Mouse (Mus musculus): Measurements from ENCODE around the gene Plekha6.

The Plekha6 gene

GRCm38 (mm10) chr1:133247189-133247588, 83.2 kb downstream of the Plekha6 start:
- DNase-seq: no peak

DNA sequence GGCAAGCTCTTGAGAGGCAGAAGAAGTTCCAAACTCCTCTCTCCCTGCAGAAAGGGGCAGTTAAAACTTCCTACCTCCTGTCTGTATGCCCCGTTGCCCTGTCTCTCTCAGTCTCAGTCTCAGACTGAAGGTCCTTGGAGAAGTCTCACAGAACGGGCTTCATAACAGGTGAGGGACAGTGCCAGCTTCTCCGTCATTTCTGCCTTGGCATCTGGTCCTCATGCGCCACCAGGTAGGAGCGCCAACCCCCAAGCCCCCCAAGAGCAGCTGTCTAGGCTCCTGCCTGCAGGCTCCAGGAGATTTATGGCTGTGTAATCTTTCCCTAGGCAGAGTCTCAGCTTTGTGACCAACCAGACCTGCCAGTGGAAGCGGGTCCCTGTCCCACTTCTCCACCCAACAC, 86.8 kb downstream of the Plekha6 start:
- no peak for DNase-seq

- peak; percentile 86 for DNase-seq
Measured at GRCm38 (mm10) chr1:133251625-133252034, 87.6 kb downstream of the Plekha6 start.

DNA sequence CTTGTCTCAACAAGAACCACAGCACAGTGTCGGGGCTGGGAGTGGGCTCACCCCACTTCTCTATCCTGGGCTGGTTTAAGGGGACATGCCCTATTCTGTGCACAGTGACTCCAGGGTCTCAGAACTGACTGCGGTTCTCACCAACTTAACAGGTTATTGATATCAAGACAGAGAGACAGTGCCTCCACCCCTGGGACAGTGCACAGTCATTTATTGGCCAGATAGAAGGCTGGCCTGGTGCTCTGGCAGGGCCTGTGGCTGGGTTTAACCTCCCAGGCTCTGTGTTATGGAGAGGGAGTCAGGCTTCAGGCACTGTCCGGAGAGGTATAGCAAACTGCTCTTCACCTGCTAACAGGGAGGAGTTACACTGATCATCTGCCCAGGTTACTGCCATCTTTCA, 88.2 kb downstream of the Plekha6 start:
- no peak for DNase-seq

GRCm38 (mm10) chr1:133252801-133253531, 89.0 kb downstream of the Plekha6 start:
- no peak for DNase-seq

DNA sequence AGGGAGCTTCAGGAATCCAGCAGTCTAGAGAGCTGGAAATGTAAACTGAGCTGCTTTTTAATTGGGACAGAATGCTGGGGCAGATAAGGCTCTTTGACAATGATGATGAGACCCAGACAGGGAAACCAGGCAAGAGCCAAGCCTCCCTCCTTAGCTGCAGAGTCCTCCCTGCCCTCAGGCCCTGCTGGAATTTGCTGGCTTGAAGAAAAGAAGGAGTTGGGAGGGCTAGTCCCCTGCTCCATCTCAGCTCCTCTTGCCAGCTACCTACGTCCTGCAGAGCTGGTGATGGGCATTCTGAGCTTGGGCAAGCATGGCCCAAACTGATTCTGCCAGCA, 89.5 kb downstream of the Plekha6 start:
- DNase-seq: peak; percentile 50

DNA sequence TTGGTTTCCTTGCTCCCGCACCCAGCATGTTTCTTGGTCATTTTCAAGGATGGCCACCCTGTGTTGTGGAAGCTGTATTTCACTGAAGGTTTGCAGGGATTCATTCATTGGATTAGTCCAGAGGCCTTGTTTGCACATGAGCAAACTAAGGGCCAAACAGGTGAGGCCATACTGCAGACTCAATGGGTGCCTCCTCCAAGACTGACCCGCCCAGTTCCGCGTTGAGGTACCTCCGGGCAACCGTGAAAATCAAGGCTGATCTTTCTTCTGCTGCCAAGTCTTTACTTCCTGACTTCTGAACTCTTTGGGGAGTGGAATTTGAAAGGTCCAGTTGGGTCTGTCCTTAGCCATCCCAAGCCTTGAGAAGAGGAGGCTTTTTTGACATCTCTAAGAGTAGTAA, 90.2 kb downstream of the Plekha6 start:
- DNase-seq: no peak

DNA sequence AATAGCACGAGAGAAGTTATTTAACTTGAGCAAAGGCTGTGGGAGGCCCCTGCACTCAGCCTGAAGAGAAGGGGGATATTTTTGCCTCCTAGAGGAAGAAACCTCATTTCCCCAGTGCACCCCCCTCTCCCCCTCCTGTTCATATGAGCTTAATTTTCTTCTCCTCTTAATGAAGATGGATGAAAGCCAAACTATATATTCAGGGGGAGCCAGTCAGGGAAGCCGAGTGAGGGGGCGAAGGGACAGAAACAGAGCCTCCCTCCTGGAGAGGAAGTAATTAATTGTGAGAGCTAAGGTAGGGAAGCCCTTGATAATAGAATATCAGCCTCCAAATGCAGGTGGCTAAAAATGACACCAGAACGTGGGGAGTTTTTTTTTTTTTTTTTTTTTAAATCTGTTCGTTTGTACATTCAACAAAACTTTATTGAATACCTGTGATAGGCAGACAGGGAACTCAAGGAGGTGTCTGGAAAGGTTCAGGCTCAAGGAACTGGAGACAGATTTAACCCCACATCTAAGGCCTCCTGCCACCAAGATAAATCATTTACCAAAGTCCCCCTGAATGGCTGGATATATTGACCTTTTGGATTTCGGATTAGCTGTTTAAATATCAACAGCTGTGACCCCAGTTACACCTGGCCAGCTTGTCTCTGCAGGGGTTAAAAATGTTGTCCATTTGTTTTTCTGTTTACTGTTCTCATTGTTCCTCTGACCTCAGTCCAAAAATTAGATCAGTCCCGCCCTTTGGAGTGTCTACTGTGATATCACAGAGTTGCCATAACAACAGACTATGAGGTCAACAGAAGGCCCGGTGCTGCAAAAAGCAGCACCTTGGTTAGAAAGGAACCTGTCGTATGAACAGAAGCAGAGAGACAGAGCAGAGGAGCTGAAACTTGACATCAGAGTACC, 91.1 kb downstream of the Plekha6 start:
- peak; percentile 15 for DNase-seq

DNA sequence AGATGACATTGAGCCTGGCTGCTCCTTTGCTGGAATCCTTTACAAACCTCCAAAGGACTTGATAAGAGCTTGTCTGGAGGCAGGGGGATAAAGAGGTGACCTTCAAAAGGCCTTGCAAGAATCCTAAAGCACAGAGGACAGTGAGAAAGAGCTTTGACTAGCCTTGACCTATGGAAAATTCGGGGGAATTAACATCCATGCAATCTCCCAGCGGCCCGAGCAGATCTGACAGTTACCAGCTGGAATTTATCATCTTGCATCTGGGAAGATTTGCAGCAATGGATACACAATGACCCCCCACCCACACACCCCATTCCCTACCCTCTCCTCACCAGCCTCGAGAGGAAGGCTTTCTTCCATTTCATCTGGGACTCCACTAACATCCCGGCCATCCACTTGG, 91.8 kb downstream of the Plekha6 start:
- no peak for DNase-seq

- DNase-seq: no peak
Measured at GRCm38 (mm10) chr1:133256347-133256746, 92.3 kb downstream of the Plekha6 start.

DNA sequence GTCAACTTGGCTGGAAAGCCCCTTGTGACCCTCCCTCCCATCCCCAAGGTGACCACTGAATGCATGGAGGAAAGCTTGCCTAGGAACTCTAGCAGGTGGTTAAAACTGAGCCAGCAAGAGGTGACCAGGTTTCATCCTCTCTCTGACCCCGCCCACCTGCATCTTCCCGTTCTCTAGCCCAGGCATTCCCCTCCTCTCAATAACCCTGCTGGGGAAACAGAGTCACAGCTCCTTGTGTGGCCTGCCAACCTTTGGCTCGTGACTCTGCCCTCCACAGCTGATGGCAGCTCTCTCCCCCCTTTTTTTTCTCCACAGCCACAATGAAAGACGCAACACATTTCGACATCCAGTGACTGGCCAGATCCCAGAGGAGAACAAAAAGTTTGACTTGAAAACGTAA, 94.7 kb downstream of the Plekha6 start:
- DNase-seq: no peak

DNA sequence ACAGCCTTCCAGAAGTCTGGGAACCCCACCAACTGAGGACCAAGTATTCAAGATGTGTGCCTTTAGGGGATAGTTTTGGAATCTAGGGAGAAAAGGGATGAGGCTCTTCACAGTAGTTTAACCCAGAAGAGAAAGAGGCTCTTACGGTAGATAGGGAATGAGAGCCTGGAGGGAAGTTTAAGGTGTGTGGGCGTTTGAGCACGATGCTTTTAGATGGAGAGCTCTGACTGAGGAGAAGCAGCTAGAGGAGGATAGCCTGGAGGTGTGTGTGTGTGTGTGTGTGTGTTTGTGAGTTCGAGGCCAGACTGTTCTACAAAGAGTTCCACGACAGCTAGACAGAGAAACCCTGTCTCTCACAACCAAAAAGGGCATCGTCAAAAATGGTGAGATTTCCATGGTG, 98.6 kb downstream of the Plekha6 start:
- no peak for DNase-seq

DNA sequence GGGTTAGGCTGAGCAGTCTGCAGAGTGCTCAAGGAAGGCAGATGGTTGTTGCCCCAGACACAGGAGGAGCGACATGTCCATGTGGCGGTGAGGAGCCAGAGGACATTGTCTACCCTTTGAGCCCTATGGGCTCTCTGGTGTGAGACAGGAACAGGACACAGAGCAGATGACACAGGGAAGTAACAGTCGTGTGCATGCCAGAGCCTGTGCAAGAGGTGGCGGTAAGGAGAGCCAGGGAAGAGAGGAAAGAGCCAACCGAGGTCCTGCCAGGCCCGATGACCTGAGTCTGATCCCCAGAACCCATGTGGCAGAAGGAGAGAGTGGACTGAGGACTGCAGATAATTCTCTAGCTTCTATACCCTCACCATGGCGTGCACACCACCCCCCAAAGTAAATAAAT, 99.1 kb downstream of the Plekha6 start:
- DNase-seq: no peak

DNA sequence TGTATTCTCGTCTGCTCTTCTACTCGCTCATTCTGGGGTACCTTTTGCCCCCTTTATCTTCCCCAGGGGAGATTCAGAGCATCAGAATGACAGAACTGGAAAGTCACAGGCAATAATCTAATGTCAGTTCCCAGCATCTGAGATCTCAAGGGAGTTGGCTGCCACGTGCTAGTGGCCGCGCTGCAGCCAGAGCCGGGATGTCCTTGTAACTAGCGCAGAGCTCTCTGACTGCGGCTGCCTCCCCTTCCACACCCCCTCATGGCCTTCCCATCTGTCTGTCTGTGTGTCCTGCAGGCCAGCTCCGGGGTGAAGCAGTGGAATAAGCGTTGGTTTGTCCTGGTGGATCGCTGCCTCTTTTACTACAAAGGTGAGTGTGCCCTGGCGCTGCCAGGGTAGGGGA, 100.4 kb downstream of the Plekha6 start:
- DNase-seq: peak; percentile 53

DNA sequence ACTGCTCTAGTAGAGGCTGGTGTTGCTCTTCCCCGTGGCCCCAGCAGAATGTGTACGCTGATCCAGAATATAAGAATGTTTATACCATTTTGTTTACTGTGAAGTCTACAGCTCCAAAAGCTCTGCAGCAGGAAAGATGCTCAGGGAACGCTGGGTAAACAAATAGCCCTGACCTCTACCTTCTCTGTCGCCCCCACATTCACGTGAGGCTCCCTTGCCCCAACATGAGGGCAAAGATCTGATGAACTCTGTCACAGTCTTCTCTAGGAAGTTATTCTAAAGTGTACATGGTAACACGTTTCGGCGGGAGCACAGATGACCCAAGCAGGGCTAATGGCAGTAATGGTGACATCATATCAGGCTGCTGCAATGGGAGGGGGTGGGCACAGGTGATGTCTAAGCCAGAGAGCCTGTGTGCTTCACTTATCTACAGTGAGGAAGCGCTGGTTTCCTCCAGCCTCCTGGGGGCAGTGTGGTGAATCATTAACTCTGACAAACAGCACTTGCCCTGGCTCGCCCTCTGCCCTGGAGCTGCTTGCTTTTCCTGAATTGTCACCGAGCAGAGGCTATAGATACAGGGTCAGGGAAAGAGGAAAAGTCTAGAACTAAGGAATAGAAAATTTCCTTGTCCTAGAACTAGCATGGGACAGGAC, 101.2 kb downstream of the Plekha6 start:
- peak; percentile 76 for DNase-seq

- DNase-seq: no peak
Measured at GRCm38 (mm10) chr1:133267094-133267493, 103.1 kb downstream of the Plekha6 start.

- DNase-seq: no peak
Measured at GRCm38 (mm10) chr1:133267813-133268492, 103.9 kb downstream of the Plekha6 start.

DNA sequence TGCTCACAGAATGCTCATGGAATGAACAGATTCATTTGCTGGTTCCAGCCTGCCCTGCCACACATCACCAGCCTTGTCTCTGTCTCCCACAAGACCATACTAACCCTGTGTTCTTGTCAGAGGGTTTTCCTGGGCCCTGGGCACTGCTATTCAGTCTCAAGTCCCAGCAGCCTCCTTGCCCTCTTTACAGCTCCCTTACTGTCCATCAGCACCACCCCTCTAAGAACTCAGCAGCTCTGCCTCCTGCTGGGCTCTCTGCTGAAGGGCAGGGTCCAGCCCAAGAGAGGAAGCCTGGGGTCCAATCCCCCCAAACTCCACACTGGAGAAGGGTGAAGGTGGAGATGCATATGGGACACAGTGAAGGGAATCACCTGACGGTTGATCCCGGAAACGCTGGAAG, 104.5 kb downstream of the Plekha6 start:
- no peak for DNase-seq

GRCm38 (mm10) chr1:133270336-133270735, 106.3 kb downstream of the Plekha6 start:
- DNase-seq: no peak

DNA sequence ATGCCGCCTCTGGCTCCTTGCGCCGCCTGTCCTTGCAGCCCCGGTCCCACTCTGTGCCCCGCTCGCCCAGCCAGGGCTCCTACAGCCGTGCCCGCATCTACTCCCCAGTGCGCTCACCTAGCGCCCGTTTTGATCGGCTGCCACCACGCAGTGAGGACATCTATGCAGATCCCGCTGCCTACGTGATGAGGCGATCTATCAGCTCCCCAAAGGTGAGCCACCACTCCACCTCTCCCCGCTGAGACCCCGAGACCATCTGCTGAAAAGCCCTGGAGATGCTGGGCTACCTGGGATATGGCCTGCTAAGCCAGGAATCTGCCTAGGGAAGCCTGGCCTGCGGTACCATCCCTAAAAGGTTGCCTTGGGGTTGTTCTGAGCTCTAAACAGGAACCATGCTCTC, 110.2 kb downstream of the Plekha6 start:
- DNase-seq: no peak

DNA sequence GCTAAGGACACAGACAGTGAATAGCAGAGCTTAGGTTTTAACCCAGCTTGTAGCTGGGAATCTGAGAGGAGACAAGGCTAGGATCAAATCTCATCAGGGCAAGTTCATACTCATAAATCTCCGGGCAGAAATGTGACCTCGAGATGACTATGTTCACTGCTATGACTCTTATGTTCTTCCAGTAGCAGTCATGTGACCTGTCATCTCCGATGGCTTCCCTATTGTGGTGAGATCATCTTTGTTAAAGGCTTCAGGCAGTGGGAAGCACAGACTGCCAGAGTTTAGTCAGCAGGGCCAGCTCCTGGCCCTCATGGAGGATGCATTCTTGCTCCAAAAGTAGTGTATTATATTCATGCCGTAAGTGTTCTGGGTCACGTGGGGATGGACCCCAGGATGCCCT, 113.0 kb downstream of the Plekha6 start:
- DNase-seq: no peak

DNA sequence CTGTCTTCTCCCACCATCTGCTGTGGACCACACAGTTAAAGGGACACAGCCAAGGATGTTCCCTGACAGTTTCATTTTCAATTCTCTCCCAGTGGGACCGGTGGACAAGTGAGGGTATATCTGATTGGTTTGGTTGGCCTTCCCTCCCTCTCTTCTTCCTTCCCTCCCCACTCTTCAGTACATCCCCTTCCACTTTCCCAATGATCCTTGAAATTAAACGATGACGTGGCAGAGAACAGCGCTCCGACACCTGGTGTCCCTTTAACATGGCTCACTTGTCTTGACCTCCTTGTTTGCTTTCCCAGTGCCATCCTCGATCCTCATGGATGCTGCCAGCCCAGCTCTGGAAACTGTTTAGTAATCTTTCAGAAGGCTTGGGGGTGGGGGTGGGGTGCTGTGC, 114.5 kb downstream of the Plekha6 start:
- no peak for DNase-seq

GRCm38 (mm10) chr1:133278946-133279631, 115.1 kb downstream of the Plekha6 start:
- no peak for DNase-seq
